Mouse (Mus musculus) frontal cortex, adult 2 months (tissue): ENCODE measurements at regions not wholly inside any gene's neighbourhood (a gene's known extent, or its start where the extent isn't known, plus 50 kb on each side); places are given as distances from the start of the nearest gene placed in this dataset.

Experiments
- DNase-seq, 2 experiments: peaks; one replicate each; pipeline ENCODE4 v3.0.0; 2022; ENCODE audit warnings: low spot score in 1 of 2; ENCODE audit errors: extremely low spot score in 1 of 2

DNA sequence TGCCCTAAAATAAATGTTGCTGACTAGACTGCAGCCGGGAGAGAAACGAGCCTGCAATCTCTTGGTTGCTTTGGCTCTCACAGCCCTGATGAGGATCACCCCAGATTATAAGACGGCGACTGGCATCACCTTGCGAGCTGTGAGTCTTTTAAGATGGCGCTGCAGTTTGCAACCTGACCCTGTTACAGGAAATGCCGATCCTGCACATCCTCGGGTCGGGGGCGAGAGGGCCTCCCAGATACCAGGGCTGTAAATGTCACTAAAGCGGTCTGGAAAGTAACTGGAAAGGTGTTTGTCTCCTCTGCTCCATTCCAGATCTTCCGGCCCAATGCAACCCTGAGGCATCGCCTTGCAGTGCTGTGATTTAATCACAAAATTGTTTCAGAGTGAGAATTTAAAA, 53.4 kb downstream of the Cartpt start:
- DNase-seq, result no peak

DNA sequence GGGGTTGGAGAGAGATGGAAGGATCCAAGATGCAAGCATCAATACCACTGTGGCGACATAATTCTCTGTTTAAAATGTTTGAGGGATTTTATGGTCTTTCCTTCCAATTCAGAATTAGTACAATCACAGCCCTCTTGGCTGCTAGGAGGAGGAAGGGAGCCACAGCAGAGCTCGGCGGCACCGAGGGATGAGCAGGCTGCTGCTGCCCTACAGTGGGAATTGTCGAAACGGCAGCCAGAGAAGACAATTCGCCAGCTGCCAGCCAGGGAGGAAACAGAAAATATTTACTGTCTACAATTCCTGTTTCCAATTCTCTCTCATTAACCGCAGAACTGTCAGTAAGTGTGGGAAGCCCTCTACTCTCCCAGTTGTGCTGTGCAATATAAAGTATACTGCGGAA, 58.3 kb downstream of the Cartpt start:
- DNase-seq, result peak in 1 of 2 experiments; percentile 75

DNA sequence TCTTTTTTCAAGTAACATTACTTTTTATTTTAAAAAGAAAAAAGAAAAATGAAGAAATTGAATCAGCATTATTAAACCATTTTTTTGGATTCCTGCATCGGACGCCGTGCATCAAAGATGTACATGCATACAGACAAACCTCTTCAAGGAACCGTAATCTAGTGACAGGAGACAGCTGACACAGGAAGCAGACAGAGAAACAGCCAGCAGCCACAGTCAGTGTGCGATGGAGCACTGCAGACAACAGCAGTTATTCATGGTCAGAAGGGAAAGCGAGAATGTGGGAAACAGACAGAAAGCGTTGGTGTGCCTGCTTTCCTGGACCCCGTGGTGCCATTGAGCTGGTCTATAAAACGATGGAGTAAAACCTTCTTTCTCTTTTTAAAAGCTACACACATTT, 61.4 kb downstream of the Cartpt start:
- DNase-seq, result no peak

DNA sequence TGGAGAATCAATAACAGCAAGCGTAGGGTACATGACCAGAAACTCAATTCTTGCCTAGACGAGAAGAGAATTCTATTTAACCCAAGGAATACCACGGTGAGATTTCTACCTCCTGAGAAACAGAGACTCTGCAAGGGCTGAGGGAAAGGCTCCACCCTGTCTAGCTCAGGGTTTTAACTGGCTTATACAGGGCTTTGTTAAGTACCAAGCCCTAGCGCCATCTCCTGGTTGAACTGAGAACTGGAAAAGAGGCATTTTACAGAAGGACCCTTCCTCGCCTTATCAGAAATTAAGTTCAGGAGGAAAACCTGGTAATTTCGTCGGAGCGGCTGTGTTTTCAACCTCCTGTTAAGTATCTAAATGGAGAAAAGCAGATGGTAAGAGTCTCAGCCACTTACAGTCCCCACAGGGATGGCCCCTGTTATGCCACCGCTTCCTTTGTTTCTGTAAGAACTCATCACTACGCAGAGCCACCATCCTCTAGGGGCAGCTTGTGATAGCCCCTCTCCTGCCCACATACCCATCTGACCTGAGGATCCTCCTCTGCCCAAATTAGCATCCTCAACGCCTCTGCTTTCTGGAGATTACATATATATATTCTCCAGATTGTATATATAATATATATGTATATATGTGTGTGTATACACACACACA, 63.0 kb downstream of the Cartpt start:
- DNase-seq, result peak; percentile 55 to 94

DNA sequence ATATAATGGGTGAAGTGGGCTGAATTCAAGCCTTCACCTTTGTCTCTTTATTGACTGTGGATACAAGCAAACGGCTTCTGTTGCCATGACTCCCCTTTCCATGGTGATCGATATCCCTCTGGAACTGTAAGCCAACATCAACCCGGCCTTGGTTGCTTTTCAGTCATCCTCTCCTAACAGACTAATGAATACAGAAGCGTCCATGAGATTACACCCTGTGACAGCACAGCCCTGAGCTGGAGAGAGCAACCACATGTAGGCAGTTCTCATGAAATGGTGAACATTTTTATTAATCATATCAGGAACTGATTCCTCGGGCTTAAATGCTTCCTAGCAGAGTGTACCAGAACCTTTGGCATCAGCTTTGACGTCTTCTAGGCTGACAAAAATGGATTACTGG, 63.7 kb downstream of the Cartpt start:
- DNase-seq, result no peak

DNA sequence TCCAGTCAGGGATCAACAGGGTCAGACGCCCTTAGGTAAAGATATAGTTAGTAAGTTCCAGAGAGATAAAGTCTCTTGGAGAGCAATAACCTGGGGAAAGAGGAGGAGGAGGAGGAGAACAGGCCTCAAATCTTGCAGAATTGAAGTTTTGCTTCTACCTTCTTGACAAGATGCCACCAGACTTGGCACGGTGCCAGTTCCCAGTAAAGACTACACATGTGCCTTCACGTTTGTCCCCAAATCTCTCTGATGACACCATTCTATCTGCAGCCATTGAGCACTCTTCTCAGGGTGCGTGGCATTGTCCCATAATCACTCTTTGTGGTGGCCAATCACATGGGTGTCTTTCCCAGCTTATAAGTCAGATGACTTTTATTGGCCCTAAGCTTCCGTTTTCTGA, 64.3 kb downstream of the Cartpt start:
- DNase-seq, result no peak

DNA sequence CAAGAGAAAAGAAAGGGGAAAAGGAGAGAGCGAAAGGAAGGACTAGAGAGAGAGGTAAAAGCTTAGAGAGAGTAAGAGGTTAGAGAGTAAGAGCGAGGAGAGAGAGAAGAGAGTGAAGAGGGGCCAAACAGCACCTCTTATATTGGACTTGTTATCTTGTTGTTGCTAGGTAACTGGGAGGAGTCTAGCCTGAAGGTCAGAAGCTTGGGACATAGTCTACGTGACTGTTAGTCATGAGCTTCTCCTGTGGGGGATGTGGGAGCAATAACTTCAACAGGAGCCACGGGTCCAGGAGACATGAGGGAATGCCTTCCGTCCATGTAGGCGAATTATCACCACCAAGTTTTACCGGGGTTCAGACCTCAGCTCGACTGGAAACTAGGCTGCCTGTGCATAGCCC, 65.4 kb downstream of the Cartpt start:
- no peak for DNase-seq

DNA sequence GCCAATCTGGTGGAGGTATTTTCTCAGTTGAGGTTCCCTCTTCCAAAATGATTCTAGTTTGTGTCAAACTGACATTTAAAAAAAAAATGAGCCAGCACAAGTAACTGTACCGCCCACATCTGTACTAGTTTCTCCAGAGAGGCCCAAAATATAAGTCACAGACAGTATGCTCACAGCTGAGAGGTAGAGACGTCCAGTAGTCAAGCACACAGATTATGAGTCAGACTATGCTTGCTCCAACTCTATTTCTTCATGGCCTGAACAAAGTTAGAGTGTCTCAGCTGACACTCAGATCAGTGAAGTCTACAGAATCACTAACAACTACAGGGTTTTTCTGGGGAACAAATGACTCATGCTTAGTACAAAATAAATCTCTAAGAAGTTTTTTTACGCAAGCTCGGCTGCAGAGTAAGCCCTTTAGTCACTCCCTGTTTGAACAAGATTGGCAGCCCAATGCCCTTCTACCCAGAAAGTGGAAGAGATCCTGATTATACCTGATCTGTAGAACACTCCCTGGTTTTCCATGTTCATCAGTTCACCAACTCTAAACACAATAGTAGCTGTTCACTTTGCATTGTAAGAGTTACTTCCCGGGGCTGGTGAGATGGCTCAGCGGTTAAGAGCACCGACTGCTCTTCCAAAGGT, 70.7 kb downstream of the Cartpt start:
- peak; percentile 84 for DNase-seq

DNA sequence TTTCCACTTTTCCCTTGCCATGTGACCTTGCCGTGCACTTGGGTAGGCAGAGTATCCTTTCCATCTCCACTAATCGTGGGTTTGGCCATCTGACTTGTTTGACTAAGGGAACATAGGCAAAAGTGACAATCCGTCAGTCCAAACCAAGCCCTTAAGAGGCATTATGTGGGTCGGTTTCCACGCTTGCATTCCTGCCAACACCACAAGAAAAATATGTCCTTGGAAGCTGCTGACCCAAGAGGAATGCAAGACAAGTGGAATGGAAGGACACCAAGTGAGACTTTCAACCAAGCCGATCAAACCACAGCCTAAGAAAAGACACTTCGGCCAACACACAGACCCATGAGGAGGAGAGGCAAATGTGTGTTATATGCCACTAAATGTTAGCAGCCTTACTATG, 73.3 kb downstream of the Cartpt start:
- no peak for DNase-seq

DNA sequence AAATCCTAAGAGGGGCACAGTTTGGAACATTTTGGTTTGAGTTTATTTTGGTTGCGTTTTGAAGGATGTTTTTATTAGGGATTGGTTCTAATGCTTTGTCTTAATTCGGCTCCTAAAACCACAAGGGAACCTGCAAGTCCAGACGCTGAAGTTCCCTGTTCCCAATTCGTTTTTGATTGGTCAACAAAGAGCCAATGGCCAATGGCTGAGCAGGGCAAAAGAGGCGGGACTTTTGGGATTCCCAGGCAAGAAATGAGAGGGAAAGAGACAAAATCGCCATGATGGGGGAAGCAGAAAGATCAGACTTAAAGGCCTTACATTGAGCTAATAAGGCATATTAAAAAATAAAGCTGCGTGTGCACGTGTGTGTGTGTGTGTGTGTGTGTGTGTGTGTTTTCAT, 76.3 kb downstream of the Cartpt start:
- DNase-seq, result no peak

DNA sequence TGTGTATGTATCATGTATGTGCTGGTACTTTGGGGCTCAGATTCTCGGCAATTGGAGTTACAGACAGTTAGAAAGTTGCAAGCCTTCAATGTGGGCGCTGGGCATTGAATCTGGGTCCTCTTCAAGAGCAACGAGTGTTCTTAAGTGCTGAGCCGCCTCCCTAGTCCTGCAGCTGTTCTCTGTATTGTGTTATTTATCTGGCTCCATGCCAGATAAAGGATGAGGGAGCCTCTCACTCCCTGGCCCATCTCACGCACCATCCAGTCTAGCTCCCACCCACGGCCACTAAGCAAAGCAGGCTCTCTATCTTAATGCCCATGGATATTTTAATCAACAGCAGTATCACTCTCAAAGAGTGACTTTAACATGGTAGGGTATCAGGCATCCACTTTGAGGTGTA, 84.2 kb downstream of the Cartpt start:
- no peak for DNase-seq

DNA sequence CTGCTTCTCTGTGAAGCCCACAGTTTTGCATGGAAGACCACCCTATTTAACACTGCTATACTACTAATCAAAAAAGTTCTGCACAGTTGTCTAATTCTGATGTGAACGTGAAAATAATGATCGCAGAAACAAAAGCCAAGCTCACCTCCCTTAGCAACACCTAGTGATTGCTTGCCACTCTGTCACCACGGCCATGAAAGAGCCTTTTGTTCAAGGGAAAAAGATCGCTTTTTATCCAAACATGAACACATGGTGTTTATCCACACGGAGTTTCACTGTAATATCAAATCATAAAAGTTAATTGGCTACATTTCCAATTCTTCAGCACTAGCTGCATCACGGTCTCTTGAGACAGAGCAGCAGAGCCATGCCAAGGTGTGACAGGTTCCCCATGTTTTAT, 85.1 kb downstream of the Cartpt start:
- no peak for DNase-seq

DNA sequence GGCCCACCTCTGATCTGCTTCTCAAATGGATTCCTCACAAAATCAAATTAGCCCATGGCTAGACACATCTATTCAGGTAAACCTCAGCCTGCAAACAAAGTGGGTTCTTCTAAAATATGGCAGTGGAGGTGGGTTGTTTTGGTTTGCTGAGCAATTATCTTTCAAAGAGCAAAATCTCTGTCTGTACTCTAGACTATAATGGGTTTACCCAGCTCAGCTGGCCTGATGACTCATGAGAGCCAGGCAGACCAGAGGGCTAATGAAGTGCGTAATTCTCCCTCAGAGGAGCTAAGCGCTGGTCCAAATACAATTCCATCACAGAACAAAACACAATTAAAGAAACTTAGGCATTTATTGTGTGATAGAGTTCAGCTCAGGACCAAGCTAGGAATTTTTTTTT, 86.1 kb downstream of the Cartpt start:
- no peak for DNase-seq

DNA sequence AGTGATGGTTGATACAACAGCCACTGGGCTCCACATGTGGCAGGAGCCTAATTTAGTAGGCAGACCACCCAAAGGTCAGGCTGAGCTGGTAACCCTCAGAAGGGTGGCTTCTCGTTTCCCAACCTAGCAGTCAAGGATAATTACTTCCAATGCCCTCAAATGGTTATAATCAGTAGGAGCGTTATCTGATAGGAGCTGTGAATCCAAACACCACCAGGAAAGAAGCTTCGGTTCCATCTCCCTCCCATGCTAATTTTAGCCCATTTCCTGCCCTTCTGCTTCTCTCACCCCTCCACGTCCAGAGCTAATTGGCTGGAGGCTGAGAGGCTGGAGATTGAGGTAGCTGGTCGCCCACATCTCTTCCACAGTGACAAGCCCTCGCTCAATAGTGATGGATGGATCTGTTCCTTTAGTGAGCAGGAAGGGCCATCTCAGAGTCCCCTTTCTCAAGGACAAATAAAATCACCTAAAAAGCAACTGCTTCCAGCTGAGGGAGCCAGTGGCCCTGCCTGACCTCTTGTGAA, 86.8 kb downstream of the Cartpt start:
- DNase-seq, result no peak

DNA sequence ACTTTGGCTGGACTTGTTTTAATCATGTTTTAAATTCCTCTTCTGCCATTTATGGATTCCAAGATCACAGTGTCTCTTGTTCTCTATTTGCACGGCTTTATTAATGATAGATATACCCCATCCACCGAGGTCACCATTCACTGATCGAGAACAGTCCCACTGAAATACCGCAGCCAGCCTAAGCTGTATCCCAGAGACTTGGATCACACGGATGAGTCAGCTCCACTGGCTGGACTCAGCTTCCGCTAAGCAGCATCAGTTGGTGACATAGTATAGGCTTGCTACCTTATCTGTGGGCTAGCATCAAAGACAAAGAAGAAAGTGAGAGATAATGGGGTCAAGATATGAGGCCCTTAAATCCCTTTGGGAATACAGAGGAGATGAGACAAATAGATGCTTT, 106.4 kb downstream of the Cartpt start:
- no peak for DNase-seq

DNA sequence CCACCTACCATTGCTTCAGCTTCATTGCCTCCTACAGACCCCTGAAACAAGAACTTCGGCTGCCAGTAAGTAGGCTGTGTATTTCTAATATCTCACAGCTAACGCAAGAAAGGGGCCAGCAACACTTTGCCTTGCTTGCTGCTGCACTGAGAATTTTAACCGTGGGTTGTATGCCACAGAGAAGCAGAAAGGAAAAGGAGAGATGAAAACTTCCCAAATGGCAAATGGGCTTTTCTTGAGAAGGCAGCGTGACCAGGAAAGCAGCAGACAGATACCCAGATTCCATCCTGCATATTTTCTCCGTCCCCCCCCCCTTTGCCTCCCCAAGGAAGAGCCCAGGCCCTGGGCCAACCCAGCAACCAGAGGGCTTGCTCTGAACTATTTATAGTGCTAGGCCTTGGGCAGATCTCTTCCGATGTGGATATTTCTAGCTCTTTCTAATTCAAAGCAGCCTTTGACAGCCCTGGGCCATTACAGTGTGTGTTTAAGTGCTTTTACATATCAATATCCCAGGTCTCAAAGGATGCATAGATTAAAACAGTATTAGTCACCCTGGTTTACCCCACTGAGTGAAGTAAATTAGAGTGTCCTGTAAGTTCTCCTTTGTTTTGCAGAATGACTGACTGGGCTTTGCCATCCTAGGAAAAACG, 107.0 kb downstream of the Cartpt start:
- no peak for DNase-seq

DNA sequence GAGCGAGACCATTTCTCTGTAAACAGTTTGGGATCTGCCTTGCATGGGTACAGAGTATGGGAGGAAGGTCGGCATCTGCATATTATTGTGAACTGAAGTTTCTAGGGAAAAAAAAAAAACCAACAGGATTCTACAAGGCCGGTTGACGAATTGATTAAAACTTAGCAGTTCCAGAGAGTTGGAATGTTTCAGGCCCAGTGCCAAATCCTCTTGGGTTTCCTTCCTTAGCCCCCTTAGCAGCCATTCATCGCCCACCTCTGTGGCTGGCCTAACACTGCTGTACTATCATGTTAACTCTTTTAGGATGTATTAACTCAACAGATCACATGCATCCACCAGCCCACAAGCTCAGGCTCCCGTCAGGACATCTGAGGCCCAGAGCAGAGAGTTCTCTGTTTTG, 107.9 kb downstream of the Cartpt start:
- no peak for DNase-seq

DNA sequence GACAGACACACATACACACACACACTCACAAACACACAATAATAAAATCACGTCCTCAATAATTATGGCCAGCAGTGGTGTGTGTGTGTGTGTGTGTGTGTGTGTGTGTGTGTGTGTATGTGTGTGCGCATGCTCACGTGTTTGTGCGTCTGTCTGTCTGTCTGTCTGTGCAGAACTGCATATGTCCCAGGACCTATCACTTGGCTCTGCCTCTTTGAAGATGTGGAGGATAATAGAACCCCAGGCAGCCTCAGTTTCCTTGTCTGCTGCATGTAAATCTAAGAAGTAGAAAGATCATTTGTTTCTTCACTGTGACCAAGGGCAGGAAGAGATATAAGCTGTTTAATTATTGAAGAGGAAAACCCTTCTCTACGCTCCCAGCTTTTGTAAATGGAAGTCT, 109.9 kb downstream of the Cartpt start:
- DNase-seq, result no peak

DNA sequence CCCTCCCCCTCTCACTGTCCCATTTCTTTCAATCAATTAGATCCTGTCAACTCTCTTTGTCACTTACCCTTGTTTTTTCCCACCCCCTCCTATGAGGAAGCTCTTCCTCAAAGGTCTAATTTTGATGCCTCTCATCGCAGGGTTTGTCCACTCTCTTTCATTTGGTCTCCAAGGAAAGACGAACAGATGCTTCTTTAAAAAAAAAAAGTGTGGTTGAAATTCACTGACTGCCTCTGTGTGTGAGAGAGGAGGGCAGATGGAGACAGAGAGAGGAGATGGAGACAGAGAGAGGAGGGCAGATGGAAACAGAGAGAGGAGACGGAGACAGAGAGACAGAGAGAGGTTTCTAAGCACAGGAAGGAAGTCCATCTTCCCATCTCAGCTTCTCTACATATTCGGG, 113.1 kb downstream of the Cartpt start:
- no peak for DNase-seq

DNA sequence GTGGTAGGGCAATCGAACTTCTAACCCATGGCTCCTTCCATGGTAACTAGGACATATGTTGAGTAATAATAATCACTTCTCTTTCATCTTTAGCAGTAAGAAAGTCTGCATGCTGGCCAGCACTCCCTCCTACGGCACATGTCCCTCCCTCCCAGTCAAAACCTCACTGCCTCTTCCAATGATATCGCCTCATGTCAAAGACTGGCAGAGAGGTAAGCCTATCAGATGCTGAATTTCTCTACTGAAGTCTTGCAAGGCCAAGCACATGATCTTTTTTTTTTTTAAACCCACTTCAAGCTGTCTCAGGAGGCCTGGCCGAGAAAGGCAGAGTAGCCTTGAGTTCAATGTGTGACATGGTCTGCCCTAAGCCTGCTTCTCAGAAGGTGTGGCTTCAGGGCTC, 115.5 kb downstream of the Cartpt start:
- DNase-seq, result no peak

DNA sequence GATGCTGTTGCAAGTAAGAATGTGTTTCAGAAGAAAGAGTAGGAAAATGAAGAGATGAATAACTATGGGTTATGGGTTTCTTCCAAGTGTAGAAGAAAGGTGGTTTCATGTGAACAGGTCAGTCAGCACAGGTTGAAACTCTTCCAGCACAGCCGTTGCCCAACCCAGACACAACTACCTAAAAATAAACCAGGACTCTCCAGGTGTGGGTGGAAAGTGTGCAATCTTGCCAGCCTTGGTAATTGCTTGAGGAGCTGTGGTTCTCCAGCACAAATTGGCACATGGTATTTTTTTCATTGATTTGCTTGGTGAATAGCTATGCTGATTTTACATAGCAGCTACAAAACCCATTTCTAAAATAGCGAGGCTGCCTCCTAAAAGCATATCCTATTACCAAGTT, 116.6 kb downstream of the Cartpt start:
- no peak for DNase-seq
